Mouse (Mus musculus) layer of hippocampus, postnatal 14 days (tissue): ENCODE results near the gene Ccdc51. TPM values are rescaled to one million over a fixed set of nuclear protein-coding genes. Genes with fewer than 3 reads are reported as not detected.

Source experiments
- DNase-seq, 2 experiments: peaks; one replicate each; pipeline ENCODE4 v3.0.0; 2021 to 2022; ENCODE audit warnings: low spot score in 2 of 2, mixed read lengths in 1 of 2
- total RNA-seq, 2 experiments: library from RNA; stranded (reverse); gene quantifications; 2 replicates each; pipeline ENCODE4 v1.2.3; 2021

Gene Ccdc51
- total RNA-seq, 2 experiments from 2014 or later: 7.4 to 9.4 TPM

GRCm38 (mm10) chr9:109056081-109056690 is 26.1 kb upstream of the Ccdc51 start:
- no peak for DNase-seq

- no peak for DNase-seq
Measured at GRCm38 (mm10) chr9:109056916-109057315, 25.4 kb upstream of the Ccdc51 start.

GRCm38 (mm10) chr9:109057543-109057942 is 24.8 kb upstream of the Ccdc51 start:
- no peak for DNase-seq

GRCm38 (mm10) chr9:109058006-109058765 is 24.1 kb upstream of the Ccdc51 start:
- no peak for DNase-seq

GRCm38 (mm10) chr9:109059136-109059903 is 23.0 kb upstream of the Ccdc51 start, which contains the start of gene Trex1:
Trex1 (minus strand) TSS chr9:109059734.
- peak; percentile 89 to 90 for DNase-seq

GRCm38 (mm10) chr9:109060184-109060897 is 22.0 kb upstream of the Ccdc51 start:
- no peak for DNase-seq

- no peak for DNase-seq
Measured at GRCm38 (mm10) chr9:109060898-109061295, 21.4 kb upstream of the Ccdc51 start.

- DNase-seq: no peak
Measured at GRCm38 (mm10) chr9:109068095-109068735, 14.1 kb upstream of the Ccdc51 start.

- DNase-seq: peak; percentile 92 to 96
Measured at GRCm38 (mm10) chr9:109073661-109074573, 8.4 kb upstream of the Ccdc51 start, which contains the start of gene Atrip. Atrip (minus strand) TSS chr9:109074124.

- DNase-seq: no peak
Measured at GRCm38 (mm10) chr9:109080516-109080915, 1.8 kb upstream of the Ccdc51 start.

- no peak for DNase-seq
Measured at GRCm38 (mm10) chr9:109081749-109082123, 557 bp upstream of the Ccdc51 start.

- DNase-seq: no peak
Measured at GRCm38 (mm10) chr9:109084922-109085321, 2.6 kb downstream of the Ccdc51 start.

- DNase-seq: peak; percentile 43 to 80
Measured at GRCm38 (mm10) chr9:109087987-109088386, 5.7 kb downstream of the Ccdc51 start.

- DNase-seq: no peak
Measured at GRCm38 (mm10) chr9:109090446-109090845, 8.2 kb downstream of the Ccdc51 start.

- no peak for DNase-seq
Measured at GRCm38 (mm10) chr9:109091802-109092201, 9.5 kb downstream of the Ccdc51 start.

- no peak for DNase-seq
Measured at GRCm38 (mm10) chr9:109092799-109093198, 10.5 kb downstream of the Ccdc51 start.

- DNase-seq: no peak
Measured at GRCm38 (mm10) chr9:109093786-109094552, 11.7 kb downstream of the Ccdc51 start.

- no peak for DNase-seq
Measured at GRCm38 (mm10) chr9:109094553-109095136, 12.4 kb downstream of the Ccdc51 start.
